Mouse (Mus musculus): ENCODE measurements around the gene Papolb. TPM values are rescaled to one million over a fixed set of nuclear protein-coding genes. Genes with fewer than 3 reads are reported as not detected.

Gene Papolb
- polyA plus RNA-seq, 1 experiment from 2014 or later, result 0.20 TPM

GRCm38 (mm10) chr5:142482512-142482911, 47.4 kb downstream of the Papolb start:
- no peak overlapping the region for H3K4me3 ChIP-seq
- WGBS, result 67% methylated on average over 2 of the region's 2 CpGs
- peaks cover 31% of the 10 kb centered on the region for H3K4me1 ChIP-seq
- H3K9me3 ChIP-seq, result no peaks in the 10 kb centered on the region
- H3K36me3 ChIP-seq (replicated peaks), result no peaks in the 10 kb centered on the region
- H3K27ac ChIP-seq (replicated peaks), result no peak overlapping the region
- no peaks in the 10 kb centered on the region for H3K27me3 ChIP-seq (replicated peaks; ENCODE audit: low read depth, poor library complexity, severe bottlenecking)
- DNase-seq (ENCODE audit: low spot score), result no peak

GRCm38 (mm10) chr5:142478829-142479435, 50.9 kb downstream of the Papolb start:
- H3K4me3 ChIP-seq, result peak overlapping the region; percentile 16; the same call in 1 of the 2 replicates
- no peaks in the 10 kb centered on the region for H3K27me3 ChIP-seq (replicated peaks; ENCODE audit: low read depth, poor library complexity, severe bottlenecking)
- peaks cover 31% of the 10 kb centered on the region for H3K4me1 ChIP-seq
- peak overlapping the region; percentile 75 for H3K27ac ChIP-seq (replicated peaks)
- H3K9me3 ChIP-seq, result no peaks in the 10 kb centered on the region
- H3K36me3 ChIP-seq (replicated peaks), result peaks cover 13% of the 10 kb centered on the region
- WGBS, result 33% methylated on average over 17 of the region's 17 CpGs
- DNase-seq (ENCODE audit: low spot score), result peak; percentile 86

GRCm38 (mm10) chr5:142477866-142478615, 51.8 kb downstream of the Papolb start:
- Histone ChIP-seq H3K4me1 (peaks cover 38% of the 10 kb centered on the region), H3K36me3 (replicated peaks) (peaks cover 15% of the 10 kb centered on the region), H3K27ac (replicated peaks) (no peak overlapping the region), H3K9me3 (no peaks in the 10 kb centered on the region), H3K27me3 (replicated peaks; ENCODE audit: low read depth, poor library complexity, severe bottlenecking) (no peaks in the 10 kb centered on the region), H3K4me3 (no peak overlapping the region)
- no peak for DNase-seq (ENCODE audit: low spot score)
- WGBS, result 86% methylated on average over 5 of the region's 5 CpGs

- 88% methylated on average over 12 of the region's 12 CpGs for WGBS
- no peak overlapping the region for H3K4me3 ChIP-seq
- no peak overlapping the region for H3K27ac ChIP-seq (replicated peaks)
Observed at GRCm38 (mm10) chr5:142477346-142477745, 52.5 kb downstream of the Papolb start.

More at GRCm38 (mm10) chr5:142477346-142477745, 52.5 kb downstream of the Papolb start:
- no peak for DNase-seq (ENCODE audit: low spot score)
- peaks cover 17% of the 10 kb centered on the region for H3K36me3 ChIP-seq (replicated peaks)
- peaks cover 38% of the 10 kb centered on the region for H3K4me1 ChIP-seq
- H3K27me3 ChIP-seq (replicated peaks; ENCODE audit: low read depth, poor library complexity, severe bottlenecking), result no peaks in the 10 kb centered on the region
- H3K9me3 ChIP-seq, result no peaks in the 10 kb centered on the region

Other genes starting within 250 kb of the Papolb start
- gene Foxk1, start 128.6 kb downstream of the Papolb start, polyA plus RNA-seq (2016; fragmentation: Nextera tagmentation; extraction: Ambion mirVana), result 4.8 and 5.1 TPM in 2 replicates
- 14.1 and 14.8 TPM in 2 replicates for gene Ap5z1, start 66.1 kb downstream of the Papolb start, polyA plus RNA-seq (2016; fragmentation: Nextera tagmentation; extraction: Ambion mirVana)
- 4.3 and 5.1 TPM in 2 replicates for gene Radil, start 21.0 kb upstream of the Papolb start, polyA plus RNA-seq (2016; fragmentation: Nextera tagmentation; extraction: Ambion mirVana)
- gene Mmd2, start 78.7 kb upstream of the Papolb start, polyA plus RNA-seq (2016; fragmentation: Nextera tagmentation; extraction: Ambion mirVana), result 1.8 and 2.9 TPM in 2 replicates
- gene Wipi2, start 97.6 kb upstream of the Papolb start, polyA plus RNA-seq (2016; fragmentation: Nextera tagmentation; extraction: Ambion mirVana), result 66.4 and 68.0 TPM in 2 replicates
- gene Slc29a4, start 162.4 kb upstream of the Papolb start, polyA plus RNA-seq (2016; fragmentation: Nextera tagmentation; extraction: Ambion mirVana), result 18.1 and 19.6 TPM in 2 replicates

Measured in embryonic facial prominence, embryonic 10.5 days (tissue).